Mouse (Mus musculus): Measurements from ENCODE around the gene Bcr. TPM values are rescaled to one million over a fixed set of nuclear protein-coding genes. Genes with fewer than 3 reads are reported as not detected.
A peak's percentile ranks its signal among the peaks of the same experiment; 100 is the strongest.

Bcr gene
- total and polyA plus RNA-seq, 3 experiments, result 0.71 TPM; not detected in 2

DNA sequence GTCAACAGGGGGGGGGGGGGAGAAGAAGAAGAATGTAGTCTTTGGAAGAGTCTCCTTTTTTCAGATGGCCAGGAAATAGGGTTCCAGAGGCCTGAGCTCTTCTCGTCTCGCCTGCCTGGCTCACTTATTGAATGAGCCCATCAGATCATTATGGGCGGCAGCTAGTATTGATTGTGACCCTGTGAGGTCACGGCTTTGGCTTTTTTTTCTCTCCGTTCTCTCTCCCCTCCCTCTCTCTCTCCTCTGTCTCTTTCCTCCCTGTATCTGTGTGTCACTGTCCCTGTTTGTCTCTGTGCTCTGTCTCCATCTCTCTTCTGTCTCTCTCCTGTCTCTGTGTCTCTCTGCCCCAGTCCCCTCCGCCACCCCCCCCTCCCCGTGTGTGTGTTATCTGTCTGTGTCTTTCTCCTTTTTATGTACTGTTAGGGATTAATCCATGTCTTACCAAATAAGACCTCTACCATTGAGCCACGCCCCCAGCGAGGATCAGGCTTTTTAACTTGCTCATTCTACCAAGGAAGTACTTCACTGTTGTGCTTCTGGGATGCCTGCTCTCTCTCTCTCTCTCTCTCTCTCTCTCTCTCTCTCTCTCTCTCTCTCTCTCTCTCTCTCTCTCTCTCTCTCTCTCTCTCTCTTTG, 1.5 kb upstream of the Bcr start:
- Histone ChIP-seq H3K9me3 (replicated peaks) (peaks cover 82% of the 10 kb centered on the region), H3K27me3 (ENCODE audit: insufficient read depth, low read length) (no peaks in the 10 kb centered on the region), H3K4me1 (ENCODE audit: insufficient read depth, low read depth, low read length) (no peaks in the 10 kb centered on the region), H3K4me3 (ENCODE audit: low read depth, low read length) (no peak overlapping the region), H3K36me3 (replicated peaks) (no peaks in the 10 kb centered on the region)
- TF ChIP-seq POLR2AphosphoS5 (IDR thresholded peaks at IDR 0.05; ENCODE audit: insufficient replicate concordance, low read depth, low read length) (no peak), GATA1 (IDR thresholded peaks at IDR 0.05; ENCODE audit: borderline replicate concordance, low read length) (no peak), CTCF (IDR thresholded peaks at IDR 0.05; ENCODE audit: low read depth, low read length) (no peak), TAL1 (conservative IDR thresholded peaks at IDR 0.05; ENCODE audit: low read depth, low read length) (no peak), GATA2 (IDR thresholded peaks at IDR 0.05; ENCODE audit: borderline replicate concordance, low read depth, low read length) (no peak)
- no peak for ATAC-seq (ENCODE audit: extremely low read depth, insufficient number of reproducible peaks, low FRiP score, poor library complexity, severe bottlenecking)
- DNase-seq (ENCODE audit: low spot score), result no peak

DNA sequence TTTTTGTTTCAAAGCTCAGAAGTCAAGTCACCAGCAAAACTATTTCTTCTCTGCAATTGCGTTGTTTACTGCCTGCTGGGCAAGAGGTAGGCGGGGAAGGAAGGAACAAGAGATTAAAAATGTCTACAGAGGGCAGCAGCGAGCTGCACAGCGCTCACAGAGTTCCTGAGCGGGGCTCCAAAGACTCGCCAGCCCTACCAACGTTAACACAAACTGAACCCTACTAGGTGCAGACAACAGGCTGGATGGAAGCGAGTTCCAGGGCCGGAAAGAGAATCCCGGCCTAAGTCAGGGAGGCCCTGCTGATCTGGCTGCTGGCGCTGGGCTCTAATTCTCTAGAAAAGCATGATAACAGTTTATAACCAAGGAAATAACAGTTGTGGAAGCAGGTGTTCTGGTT, 996 bp upstream of the Bcr start:
- ATAC-seq (ENCODE audit: extremely low read depth, insufficient number of reproducible peaks, low FRiP score, poor library complexity, severe bottlenecking), result no peak
- DNase-seq (ENCODE audit: low spot score), result no peak
- no peaks in the 10 kb centered on the region for H3K4me1 ChIP-seq (ENCODE audit: insufficient read depth, low read depth, low read length)

DNA sequence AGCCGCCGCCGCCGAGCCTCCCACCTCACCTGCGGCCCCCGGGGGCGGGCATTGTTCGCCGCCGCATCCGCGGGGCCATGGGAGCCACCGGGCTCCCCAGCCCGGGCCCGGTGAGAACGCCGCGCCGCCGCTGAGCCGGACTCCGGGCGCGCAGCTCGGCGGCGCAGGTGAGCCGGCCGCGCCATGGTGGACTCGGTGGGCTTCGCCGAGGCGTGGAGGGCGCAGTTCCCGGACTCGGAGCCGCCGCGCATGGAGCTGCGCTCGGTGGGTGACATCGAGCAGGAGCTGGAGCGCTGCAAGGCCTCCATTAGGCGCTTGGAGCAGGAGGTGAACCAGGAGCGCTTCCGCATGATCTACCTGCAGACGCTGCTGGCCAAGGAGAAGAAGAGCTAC, 447 bp downstream of the Bcr start:
- H3K4me3 ChIP-seq (ENCODE audit: low read depth, low read length), result no peak overlapping the region; the same call in 1 of the 2 replicates
- H3K9me3 ChIP-seq (replicated peaks), result peaks cover 89% of the 10 kb centered on the region
- ATAC-seq (ENCODE audit: extremely low read depth, insufficient number of reproducible peaks, low FRiP score, poor library complexity, severe bottlenecking) (no peak), DNase-seq (ENCODE audit: low spot score) (no peak)
- H3K4me1 ChIP-seq (ENCODE audit: insufficient read depth, low read depth, low read length), result no peaks in the 10 kb centered on the region
- TF ChIP-seq GATA2 (IDR thresholded peaks at IDR 0.05; ENCODE audit: borderline replicate concordance, low read depth, low read length) (no peak), POLR2AphosphoS5 (IDR thresholded peaks at IDR 0.05; ENCODE audit: insufficient replicate concordance, low read depth, low read length) (no peak), TAL1 (conservative IDR thresholded peaks at IDR 0.05; ENCODE audit: low read depth, low read length) (no peak), CTCF (IDR thresholded peaks at IDR 0.05; ENCODE audit: low read depth, low read length) (no peak)
- H3K36me3 ChIP-seq (replicated peaks), result no peaks in the 10 kb centered on the region
- no peaks in the 10 kb centered on the region for H3K27me3 ChIP-seq (ENCODE audit: insufficient read depth, low read length)

More for the DNA sequence above, 996 bp upstream of the Bcr start:
- Histone ChIP-seq H3K4me3 (ENCODE audit: low read depth, low read length) (no peak overlapping the region), H3K27me3 (ENCODE audit: insufficient read depth, low read length) (no peaks in the 10 kb centered on the region), H3K36me3 (replicated peaks) (no peaks in the 10 kb centered on the region), H3K9me3 (replicated peaks) (peaks cover 82% of the 10 kb centered on the region)
- TF ChIP-seq GATA2 (IDR thresholded peaks at IDR 0.05; ENCODE audit: borderline replicate concordance, low read depth, low read length) (no peak), POLR2AphosphoS5 (IDR thresholded peaks at IDR 0.05; ENCODE audit: insufficient replicate concordance, low read depth, low read length) (no peak), TAL1 (conservative IDR thresholded peaks at IDR 0.05; ENCODE audit: low read depth, low read length) (no peak), GATA1 (IDR thresholded peaks at IDR 0.05; ENCODE audit: borderline replicate concordance, low read length) (no peak), CTCF (IDR thresholded peaks at IDR 0.05; ENCODE audit: low read depth, low read length) (no peak)

DNA sequence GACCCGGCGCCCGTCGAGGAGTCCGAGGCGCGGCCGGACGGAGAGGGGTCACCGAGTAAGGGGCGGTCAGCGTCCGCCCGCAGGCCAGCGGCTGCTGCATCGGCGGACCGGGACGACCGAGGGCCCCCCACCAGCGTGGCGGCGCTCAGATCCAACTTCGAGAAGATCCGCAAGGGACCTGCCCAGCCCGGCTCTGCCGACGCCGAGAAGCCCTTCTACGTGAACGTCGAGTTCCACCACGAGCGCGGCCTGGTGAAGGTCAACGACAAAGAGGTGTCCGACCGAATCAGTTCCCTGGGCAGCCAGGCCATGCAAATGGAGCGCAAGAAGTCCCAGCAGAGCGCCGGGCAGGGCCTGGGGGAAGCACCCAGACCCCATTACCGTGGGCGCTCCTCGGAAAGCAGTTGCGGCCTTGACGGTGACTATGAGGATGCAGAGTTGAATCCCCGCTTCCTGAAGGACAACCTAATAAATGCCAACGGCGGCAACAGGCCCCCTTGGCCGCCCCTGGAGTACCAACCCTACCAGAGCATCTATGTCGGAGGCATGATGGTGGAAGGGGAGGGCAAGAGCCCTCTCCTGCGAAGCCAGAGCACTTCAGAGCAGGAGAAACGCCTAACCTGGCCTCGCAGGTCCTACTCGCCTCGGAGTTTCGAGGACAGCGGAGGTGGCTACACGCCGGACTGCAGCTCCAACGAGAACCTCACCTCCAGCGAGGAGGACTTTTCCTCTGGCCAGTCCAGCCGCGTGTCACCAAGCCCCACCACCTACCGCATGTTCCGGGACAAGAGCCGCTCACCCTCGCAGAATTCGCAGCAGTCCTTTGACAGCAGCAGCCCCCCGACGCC, 1.2 kb downstream of the Bcr start:
- Histone ChIP-seq H3K4me3 (ENCODE audit: low read depth, low read length) (peak overlapping the region; percentile 13; the same call in 1 of the 2 replicates), H3K9me3 (replicated peaks) (peaks cover 86% of the 10 kb centered on the region), H3K4me1 (ENCODE audit: insufficient read depth, low read depth, low read length) (no peaks in the 10 kb centered on the region), H3K36me3 (replicated peaks) (no peaks in the 10 kb centered on the region), H3K27me3 (ENCODE audit: insufficient read depth, low read length) (no peaks in the 10 kb centered on the region)
- no peak for DNase-seq (ENCODE audit: low spot score)
- TF ChIP-seq GATA1 (IDR thresholded peaks at IDR 0.05; ENCODE audit: borderline replicate concordance, low read length) (no peak), TAL1 (conservative IDR thresholded peaks at IDR 0.05; ENCODE audit: low read depth, low read length) (no peak), GATA2 (IDR thresholded peaks at IDR 0.05; ENCODE audit: borderline replicate concordance, low read depth, low read length) (no peak), CTCF (IDR thresholded peaks at IDR 0.05; ENCODE audit: low read depth, low read length) (no peak), POLR2AphosphoS5 (IDR thresholded peaks at IDR 0.05; ENCODE audit: insufficient replicate concordance, low read depth, low read length) (no peak)
- no peak for ATAC-seq (ENCODE audit: extremely low read depth, insufficient number of reproducible peaks, low FRiP score, poor library complexity, severe bottlenecking)

DNA sequence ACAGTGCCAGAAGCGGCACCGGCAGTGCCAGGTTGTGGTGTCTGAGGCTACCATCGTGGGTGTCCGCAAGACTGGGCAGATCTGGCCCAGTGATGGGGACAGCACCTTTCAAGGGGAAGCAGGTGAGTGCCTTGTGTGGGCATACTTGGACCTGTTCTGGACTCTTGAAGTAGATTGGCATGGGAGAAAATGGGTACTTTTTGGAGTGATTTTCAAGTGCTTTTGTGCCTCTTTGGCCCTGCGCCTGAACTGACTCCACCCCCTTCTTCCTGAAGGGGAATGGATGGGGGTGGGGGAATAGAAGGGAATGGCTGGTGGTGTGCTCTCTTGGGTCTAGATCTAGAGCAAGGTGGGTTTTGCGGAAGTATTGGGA, 1.8 kb downstream of the Bcr start:
- peak overlapping the region; percentile 13; the same call in 1 of the 2 replicates for H3K4me3 ChIP-seq (ENCODE audit: low read depth, low read length)
- no peaks in the 10 kb centered on the region for H3K4me1 ChIP-seq (ENCODE audit: insufficient read depth, low read depth, low read length)
- no peak for DNase-seq (ENCODE audit: low spot score)
- no peaks in the 10 kb centered on the region for H3K36me3 ChIP-seq (replicated peaks)
- no peak for ATAC-seq (ENCODE audit: extremely low read depth, insufficient number of reproducible peaks, low FRiP score, poor library complexity, severe bottlenecking)
- TF ChIP-seq POLR2AphosphoS5 (IDR thresholded peaks at IDR 0.05; ENCODE audit: insufficient replicate concordance, low read depth, low read length), result no peak
- TF ChIP-seq TAL1 (conservative IDR thresholded peaks at IDR 0.05; ENCODE audit: low read depth, low read length), result no peak
- TF ChIP-seq CTCF (IDR thresholded peaks at IDR 0.05; ENCODE audit: low read depth, low read length), result no peak
- H3K9me3 ChIP-seq (replicated peaks), result peaks cover 83% of the 10 kb centered on the region
- H3K27me3 ChIP-seq (ENCODE audit: insufficient read depth, low read length), result no peaks in the 10 kb centered on the region

DNA sequence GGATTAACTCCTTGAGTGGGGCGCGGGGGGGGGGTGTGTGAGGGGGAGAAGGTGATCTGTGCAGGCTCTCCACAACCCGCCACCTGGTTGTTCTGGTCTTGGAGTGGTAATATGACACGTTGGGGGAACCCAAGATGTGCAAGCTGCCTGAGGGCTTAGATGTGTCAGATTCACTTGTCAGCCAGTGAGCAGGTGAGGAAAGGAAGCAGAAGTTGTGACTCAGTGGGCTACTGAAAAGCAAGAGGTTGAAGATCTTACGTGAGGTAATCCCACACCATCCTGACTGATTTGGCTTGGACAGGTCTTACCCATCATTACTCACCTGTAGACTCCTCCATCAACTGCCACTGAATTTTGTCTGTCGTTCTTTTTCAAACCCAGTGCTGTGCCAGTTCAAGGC, 2.2 kb downstream of the Bcr start:
- TF ChIP-seq POLR2AphosphoS5 (IDR thresholded peaks at IDR 0.05; ENCODE audit: insufficient replicate concordance, low read depth, low read length), result no peak
- no peak for TF ChIP-seq TAL1 (conservative IDR thresholded peaks at IDR 0.05; ENCODE audit: low read depth, low read length)
- TF ChIP-seq CTCF (IDR thresholded peaks at IDR 0.05; ENCODE audit: low read depth, low read length), result no peak
- no peak for TF ChIP-seq GATA2 (IDR thresholded peaks at IDR 0.05; ENCODE audit: borderline replicate concordance, low read depth, low read length)
- TF ChIP-seq GATA1 (IDR thresholded peaks at IDR 0.05; ENCODE audit: borderline replicate concordance, low read length), result no peak
- H3K4me3 ChIP-seq (ENCODE audit: low read depth, low read length), result no peak overlapping the region

More for the DNA sequence above, 2.2 kb downstream of the Bcr start:
- no peak for ATAC-seq (ENCODE audit: extremely low read depth, insufficient number of reproducible peaks, low FRiP score, poor library complexity, severe bottlenecking)
- peaks cover 79% of the 10 kb centered on the region for H3K9me3 ChIP-seq (replicated peaks)
- no peak for DNase-seq (ENCODE audit: low spot score)
- no peaks in the 10 kb centered on the region for H3K27me3 ChIP-seq (ENCODE audit: insufficient read depth, low read length)
- no peaks in the 10 kb centered on the region for H3K4me1 ChIP-seq (ENCODE audit: insufficient read depth, low read depth, low read length)
- no peaks in the 10 kb centered on the region for H3K36me3 ChIP-seq (replicated peaks)

All from G1E (cell line).